Mouse (Mus musculus) spleen, postnatal 4 days (tissue): ENCODE measurements around the gene Spats2.

Experiments used
- DNase-seq, 2 experiments: peaks; one replicate each; pipeline ENCODE4 v3.0.0; 2022; ENCODE audit warnings: low spot score in 2 of 2

The Spats2 gene

GRCm38 (mm10) chr15:99255241-99255749 is 129.6 kb downstream of the Spats2 start:
- DNase-seq, result no peak

GRCm38 (mm10) chr15:99259167-99259729 is 133.5 kb downstream of the Spats2 start:
- DNase-seq, result no peak

GRCm38 (mm10) chr15:99259730-99260252 is 134.1 kb downstream of the Spats2 start:
- DNase-seq, result peak; percentile 70 to 77

DNA sequence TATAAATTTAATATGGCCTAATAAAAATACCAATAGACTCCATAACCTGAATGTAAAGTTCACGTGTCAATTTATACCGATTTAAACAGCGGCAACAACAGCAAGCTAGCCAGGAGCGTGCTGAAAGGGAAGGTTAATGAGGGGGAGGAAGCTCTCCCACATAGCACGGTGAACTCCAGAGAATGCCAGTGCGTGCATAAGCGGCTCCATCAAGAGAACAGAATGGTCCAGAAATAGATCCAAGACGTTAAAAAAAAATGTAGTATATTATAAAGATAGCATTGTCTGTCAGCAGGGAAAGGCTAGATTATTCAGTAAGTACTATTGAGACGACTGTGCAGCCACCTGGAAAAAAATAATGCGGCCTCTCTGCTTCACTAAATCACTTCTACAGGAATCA is 137.0 kb downstream of the Spats2 start:
- DNase-seq, result no peak
